Mouse (Mus musculus): ENCODE measurements at regions not wholly inside any gene's neighbourhood (a gene's known extent, or its start where the extent isn't known, plus 50 kb on each side); places are given as distances from the start of the nearest gene placed in this dataset.
"Not testable (repeated sequence)": the region's sequence is repeated elsewhere in the genome, so short reads cannot be mapped to it uniquely, and the experiment has no call there.

GRCm38 (mm10) chr11:91196351-91196750 lies 381.0 kb downstream of the Kif2b start:
- no peak for DNase-seq (ENCODE audit: low spot score in 2 of 2)

- not testable (repeated sequence) for DNase-seq (ENCODE audit: low spot score in 2 of 2)
Measured at GRCm38 (mm10) chr11:91167336-91167735, 410.0 kb downstream of the Kif2b start.

GRCm38 (mm10) chr11:91133753-91134270 lies 443.5 kb downstream of the Kif2b start:
- DNase-seq (ENCODE audit: low spot score in 2 of 2), result no peak

DNA sequence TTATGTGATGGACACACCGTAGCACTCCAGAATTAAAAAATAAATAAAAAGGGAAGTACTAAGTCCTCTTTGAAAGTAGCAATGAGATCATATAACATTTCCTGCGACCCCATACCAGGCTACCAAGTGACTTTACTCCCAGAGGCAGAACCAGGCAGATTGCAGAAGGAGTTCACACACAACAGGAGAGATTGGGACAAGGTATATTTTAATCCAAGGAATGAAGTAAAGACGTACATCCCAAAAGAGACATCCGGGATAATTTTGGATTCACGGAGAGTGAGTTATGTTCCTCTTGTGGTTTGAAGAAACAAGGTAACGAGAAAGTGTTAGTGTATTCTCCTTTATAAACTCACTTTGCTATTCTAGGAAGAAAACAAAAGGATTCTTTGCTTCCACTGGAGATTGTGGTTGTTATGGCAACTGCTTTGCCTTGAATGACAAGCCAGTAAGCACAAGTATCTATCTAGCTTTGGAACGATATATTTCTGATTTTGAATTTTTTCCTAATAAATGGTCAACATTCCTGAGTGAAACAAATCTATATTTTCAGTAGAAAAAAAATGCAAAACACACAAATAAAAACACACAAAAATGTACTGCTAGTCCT lies 444.5 kb downstream of the Kif2b start:
- DNase-seq (ENCODE audit: low spot score in 2 of 2), result no peak

DNA sequence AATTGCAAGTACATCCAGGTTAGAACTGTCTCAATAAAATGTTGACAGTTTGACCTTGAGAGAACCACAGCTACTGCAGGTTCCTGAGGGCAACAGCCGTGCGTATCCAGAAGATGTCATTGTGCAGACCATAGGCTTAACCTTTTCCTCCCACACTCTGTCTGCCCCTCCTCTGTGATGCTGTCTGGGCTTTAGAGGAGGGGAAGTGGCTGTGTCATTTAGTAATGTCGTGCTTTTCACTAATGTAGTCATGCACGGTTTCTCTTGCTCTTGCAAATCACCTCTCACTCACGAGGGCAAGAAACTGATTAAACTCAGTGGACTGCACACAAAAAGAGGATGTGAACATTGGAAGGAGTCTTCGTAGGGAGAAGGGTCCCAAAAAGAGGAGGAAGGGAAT lies 443.8 kb upstream of the Tom1l1 start:
- no peak for DNase-seq (ENCODE audit: low spot score in 2 of 2)

DNA sequence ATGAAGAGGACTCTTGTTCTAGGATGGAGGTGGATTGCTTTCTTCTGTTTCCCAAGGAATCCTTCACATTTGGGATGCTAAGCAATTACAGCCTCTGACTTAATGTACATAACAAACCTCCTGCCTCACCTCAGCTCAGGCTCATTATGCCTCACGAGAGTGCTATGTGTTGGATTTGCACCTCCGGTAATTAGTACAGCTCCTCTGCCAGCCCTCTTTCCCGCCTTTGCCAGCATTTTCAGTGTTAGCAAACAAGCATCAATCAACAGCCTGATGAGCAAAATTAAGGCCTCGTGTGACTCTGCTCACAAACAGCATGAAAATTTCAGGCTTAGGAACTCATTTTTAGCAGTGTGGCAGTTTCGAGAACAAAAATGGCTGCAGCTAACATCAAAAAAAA lies 410.0 kb upstream of the Tom1l1 start:
- no peak for DNase-seq (ENCODE audit: low spot score in 2 of 2)

GRCm38 (mm10) chr11:91097552-91097951 lies 409.4 kb upstream of the Tom1l1 start:
- no peak for DNase-seq (ENCODE audit: low spot score in 2 of 2)

DNA sequence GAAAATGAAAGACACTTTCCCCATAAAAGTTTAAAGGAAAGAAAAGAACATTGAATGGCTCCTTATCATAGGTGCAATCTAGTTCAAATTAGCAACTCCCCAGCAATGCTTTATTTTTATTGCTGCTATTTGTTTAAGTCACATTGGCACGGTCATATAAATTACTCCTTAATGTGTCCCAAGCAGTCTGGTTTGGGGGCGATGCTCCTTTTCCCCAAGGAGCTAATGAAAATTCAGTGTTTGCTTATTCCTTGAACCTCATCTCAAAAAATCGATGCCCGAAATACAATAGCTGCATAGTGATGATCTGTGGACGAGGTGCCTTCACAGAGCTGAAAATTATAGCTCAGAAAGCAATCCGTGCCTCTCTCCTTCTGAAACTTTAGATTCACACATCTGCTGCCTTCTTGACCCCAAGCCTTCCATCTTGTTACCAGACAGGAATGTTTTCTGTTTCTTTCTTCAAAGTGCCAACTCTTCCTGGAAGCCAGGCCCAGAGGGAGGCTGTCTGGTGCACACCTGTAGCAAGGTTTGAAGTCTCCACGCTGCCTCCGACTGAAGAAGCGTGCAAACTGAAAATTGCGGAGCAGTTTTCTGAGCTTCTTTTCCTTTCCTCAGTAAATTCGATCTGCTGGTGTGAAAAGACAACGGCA lies 408.0 kb upstream of the Tom1l1 start:
- DNase-seq (ENCODE audit: low spot score in 2 of 2), result no peak

DNA sequence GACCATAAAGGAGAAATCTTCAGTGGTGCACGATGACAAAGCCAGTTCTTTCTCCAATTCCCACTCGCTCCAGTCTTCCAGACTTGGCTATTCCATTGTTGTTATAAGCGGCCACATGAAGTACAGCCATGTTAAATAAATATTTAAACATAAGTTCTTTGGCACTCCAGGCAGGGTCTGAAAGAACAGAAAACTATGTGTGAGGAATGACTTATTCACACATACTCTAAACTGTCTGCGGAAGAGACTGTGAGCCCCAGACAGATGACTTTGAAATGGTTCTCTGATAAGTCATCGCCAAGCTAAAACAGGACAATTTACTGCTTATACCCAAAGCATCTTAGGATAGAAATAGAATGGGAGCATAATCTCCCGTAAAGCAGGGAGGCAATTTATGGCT lies 377.2 kb upstream of the Tom1l1 start:
- no peak for DNase-seq (ENCODE audit: low spot score in 2 of 2)

GRCm38 (mm10) chr11:91056966-91057597 lies 368.9 kb upstream of the Tom1l1 start:
- no peak for DNase-seq (ENCODE audit: low spot score in 2 of 2)

DNA sequence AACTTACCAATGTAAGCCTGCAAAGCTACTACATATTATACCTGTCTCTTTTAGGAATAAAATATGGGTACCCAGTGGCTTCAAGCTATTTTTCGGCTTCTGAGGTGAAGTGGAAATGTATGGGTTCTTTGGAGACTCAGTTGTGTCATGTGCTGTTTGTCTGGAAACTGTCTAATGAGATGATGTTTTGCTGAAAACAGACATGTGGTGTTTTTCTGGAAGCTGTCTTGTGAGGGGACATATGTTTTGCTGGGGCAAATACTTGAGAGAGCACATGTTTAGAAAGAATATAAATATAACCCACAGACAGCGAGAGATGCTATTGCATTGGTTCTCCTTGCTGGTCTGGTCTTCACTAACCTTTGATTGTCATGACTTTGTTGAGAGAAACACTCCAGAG lies 365.2 kb upstream of the Tom1l1 start:
- DNase-seq (ENCODE audit: low spot score in 2 of 2), result no peak

- DNase-seq (ENCODE audit: low spot score in 2 of 2), result no peak
Measured at GRCm38 (mm10) chr11:91051646-91052045, 363.5 kb upstream of the Tom1l1 start.

DNA sequence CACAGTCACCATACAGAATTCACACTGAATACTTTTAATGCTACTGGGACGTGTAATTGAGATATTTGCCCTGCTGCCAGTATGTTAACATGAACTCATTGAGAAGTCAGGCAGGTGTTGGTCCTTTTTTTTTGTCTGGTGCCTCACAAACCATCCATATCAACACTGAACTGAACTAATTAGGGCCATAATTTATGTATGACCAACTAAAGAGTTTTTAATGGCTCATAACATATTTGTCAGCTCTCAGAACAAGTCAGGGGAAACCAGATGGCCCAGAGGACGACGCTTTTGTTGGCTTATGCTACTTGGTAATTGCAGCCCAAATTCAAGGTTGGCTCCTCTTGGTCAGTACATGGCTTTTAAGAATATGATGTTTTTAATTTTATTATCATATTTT lies 353.3 kb upstream of the Tom1l1 start:
- DNase-seq (ENCODE audit: low spot score in 2 of 2), result no peak
